Mouse (Mus musculus) layer of hippocampus, adult 2 months (tissue): ENCODE measurements around the gene Vamp1. TPM values are rescaled to one million over a fixed set of nuclear protein-coding genes. Genes with fewer than 3 reads are reported as not detected.
A peak's percentile ranks its signal among the peaks of the same experiment; 100 is the strongest.

ENCODE experiments used
- DNase-seq, 2 experiments: peaks; one replicate each; pipeline ENCODE4 v3.0.0; 2022; ENCODE audit warnings: low spot score in 2 of 2
- H3K27ac ChIP-seq: fragments of 200-600 bp; 2 replicates; pipeline ENCODE4 v1.8.1; 2022
- H3K4me3 ChIP-seq: fragments of 200-600 bp; 2 replicates; pipeline ENCODE4 v1.8.1; 2022; ENCODE audit warnings: mild to moderate bottlenecking
- CTCF ChIP-seq: fragments of 200-600 bp; conservative IDR thresholded peaks from 2 replicates; pipeline ENCODE4 v1.8.1; 2022; ENCODE audit warnings: antibody characterized with exemption, mild to moderate bottlenecking, moderate library complexity
- total RNA-seq, 2 experiments: library from RNA; stranded (reverse); gene quantifications; 2 replicates each; pipeline ENCODE4 v1.2.3; 2021

The Vamp1 gene
- total RNA-seq, 2 experiments from 2014 or later = 83.5 to 83.6 TPM

- Histone ChIP-seq H3K27ac (no peak overlapping the region), H3K4me3 (no peak overlapping the region)
- TF ChIP-seq CTCF = peak; percentile 94
- DNase-seq = peak; percentile 52 to 68
These were observed 3.6 kb downstream of the Vamp1 start for GRCm38 (mm10) chr6:125218963-125219362.

DNA sequence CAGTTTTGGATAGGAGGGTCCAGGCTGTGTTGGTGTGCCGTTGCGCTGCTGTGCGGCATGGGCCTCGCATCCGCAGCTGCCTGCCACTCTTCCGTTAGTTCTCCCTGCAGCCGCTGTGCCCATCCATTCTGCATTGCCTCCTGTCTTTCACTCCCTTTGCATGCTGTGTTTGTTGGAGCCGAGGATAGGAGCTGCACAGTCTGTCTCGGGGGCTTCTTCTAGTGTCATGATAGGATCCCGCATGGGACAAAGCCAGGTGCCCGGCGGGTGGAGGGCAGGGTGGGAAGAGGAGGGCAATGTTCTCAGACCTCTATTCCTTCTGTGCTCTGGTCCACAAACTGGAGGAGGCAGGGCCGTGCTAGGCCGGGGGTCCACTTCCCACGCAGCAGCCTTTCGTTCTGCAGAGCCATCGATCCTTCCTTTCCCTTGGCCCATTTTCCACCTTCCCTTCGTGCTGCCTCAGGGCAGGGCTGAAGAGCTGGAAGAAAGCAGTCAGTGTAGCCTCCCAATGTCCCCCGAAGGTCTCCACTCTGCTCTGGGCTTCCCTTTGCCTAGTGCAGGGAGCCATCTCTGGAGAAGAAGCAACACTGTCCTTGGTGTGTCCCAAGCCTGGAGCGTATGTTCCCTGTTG is 5.9 kb downstream of the Vamp1 start:
- no peak for TF ChIP-seq CTCF
- H3K27ac ChIP-seq = no peak overlapping the region
- H3K4me3 ChIP-seq = no peak overlapping the region
- no peak for DNase-seq

- Histone ChIP-seq H3K27ac (no peak overlapping the region), H3K4me3 (no peak overlapping the region)
- DNase-seq = no peak
- no peak for TF ChIP-seq CTCF
These were observed 6.8 kb downstream of the Vamp1 start for GRCm38 (mm10) chr6:125222146-125222545.

- no peak for DNase-seq
- TF ChIP-seq CTCF = no peak
- no peak overlapping the region for H3K4me3 ChIP-seq
- no peak overlapping the region for H3K27ac ChIP-seq
These were observed 7.2 kb downstream of the Vamp1 start for GRCm38 (mm10) chr6:125222577-125222976.

DNA sequence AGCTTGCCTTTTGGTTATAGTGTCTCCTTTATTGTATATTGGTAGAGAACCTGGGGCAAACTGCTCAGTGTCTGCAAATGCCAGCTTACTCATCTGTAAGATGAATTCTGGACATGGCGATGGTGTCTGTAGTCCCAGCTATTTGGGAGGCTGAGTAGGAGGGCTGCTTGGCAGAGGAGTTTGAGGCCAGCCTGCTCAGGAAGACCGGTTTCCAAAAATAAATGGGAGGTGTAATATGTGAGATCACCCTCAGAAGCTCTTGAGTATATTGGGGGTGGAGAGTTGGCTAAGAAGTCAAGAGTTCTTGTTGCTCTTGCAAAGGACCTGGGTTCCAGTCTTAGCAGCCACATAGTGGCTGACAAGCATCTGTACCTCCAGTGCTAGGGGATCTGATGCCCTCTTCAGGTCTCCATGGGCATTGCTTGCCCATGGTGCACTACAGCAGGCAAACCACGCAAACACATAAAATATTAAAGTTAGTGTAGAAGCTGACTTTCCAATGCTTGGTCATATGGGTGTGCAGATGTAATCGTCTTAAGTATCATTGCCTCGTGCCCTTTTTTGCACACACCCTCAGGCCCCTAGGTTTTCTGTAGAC is 10.3 kb downstream of the Vamp1 start:
- Histone ChIP-seq H3K27ac (no peak overlapping the region), H3K4me3 (no peak overlapping the region)
- no peak for DNase-seq
- peak; percentile 77 for TF ChIP-seq CTCF

- no peak for DNase-seq
- H3K4me3 ChIP-seq = no peak overlapping the region
- H3K27ac ChIP-seq = peak overlapping the region; percentile 90; the same call in 1 of the 2 replicates
- no peak for TF ChIP-seq CTCF
These were observed 15.2 kb downstream of the Vamp1 start for GRCm38 (mm10) chr6:125230571-125230970.

DNA sequence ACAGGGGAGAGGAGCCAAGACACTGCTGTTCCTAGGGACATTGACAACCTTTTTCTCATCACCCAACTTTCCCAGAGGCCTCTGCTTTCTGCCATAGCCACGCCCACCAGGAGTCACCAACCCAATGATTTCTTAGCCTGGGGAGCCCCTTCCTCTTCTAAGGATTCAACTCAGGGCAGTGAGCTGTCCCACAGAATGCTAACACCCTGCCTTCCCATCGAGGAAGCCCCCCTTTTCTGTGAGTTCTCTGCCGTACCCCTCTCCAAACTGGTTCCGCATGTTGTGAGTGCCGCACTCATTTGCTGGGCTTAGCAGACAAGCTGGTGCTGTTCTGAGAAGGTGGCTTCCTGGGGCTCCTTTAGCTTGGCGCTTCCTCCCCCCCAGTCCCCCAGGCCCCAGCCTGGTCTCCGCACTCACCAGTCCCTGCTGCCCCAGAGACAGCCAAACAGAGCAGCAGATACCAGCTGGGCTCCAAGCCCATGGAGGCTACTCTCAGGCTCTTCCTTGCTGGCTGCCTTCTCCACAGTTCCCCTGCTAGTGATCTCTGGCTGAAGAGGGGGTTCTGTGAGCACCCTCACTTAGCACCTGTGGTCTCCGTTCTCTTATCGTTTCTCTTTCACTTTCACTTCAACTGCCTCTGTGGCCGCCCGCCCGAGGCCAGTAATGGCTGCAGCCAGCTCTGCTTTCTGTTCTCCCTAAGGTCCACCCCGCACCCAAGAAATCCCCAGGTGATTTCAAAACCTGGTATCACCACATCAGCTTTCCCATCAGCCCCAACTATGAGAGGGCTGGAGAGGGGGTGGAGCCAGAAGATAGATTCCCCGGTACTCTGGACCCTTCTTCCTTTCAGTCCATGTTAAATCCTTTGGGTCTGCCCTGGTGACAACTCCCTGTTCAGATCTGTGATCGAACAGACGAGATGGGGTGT is 16.0 kb downstream of the Vamp1 start, which contains the start of gene Tapbpl:
Gene Tapbpl, minus strand, starts transcription at position 744 of the 928 bp plus-strand sequence.
- Histone ChIP-seq H3K4me3 (peak within 1 kb of the TSS; percentile 69), H3K27ac (peak within 1 kb of the TSS; percentile 90)
- DNase-seq = peak in 1 of 2 experiments; percentile 51
- TF ChIP-seq CTCF = no peak

DNA sequence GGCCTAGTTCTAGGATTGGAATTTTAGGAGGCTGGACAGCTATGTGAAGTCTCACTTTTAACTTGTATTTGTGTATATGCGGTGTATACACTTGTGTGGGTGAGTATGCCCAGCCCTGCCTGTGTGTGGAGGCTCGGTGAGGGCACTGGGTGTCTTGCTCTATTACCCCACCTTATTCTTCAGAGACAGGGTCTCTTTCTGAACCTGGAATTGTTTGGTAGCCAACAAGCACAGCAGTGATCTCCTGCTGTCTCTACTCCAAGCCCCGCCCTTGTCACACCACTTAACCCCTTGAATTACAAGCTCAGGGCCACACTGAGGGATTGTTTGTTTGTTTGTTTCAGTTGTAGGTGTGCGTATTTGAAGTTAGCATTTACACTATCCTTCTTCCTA is 16.7 kb downstream of the Vamp1 start:
- peak overlapping the region; percentile 69 for H3K4me3 ChIP-seq
- no peak for DNase-seq
- TF ChIP-seq CTCF = no peak
- H3K27ac ChIP-seq = peak overlapping the region; percentile 90

GRCm38 (mm10) chr6:125232516-125232915 is 17.2 kb downstream of the Vamp1 start:
- no peak overlapping the region for H3K27ac ChIP-seq
- H3K4me3 ChIP-seq = no peak overlapping the region
- TF ChIP-seq CTCF = no peak
- DNase-seq = no peak

DNA sequence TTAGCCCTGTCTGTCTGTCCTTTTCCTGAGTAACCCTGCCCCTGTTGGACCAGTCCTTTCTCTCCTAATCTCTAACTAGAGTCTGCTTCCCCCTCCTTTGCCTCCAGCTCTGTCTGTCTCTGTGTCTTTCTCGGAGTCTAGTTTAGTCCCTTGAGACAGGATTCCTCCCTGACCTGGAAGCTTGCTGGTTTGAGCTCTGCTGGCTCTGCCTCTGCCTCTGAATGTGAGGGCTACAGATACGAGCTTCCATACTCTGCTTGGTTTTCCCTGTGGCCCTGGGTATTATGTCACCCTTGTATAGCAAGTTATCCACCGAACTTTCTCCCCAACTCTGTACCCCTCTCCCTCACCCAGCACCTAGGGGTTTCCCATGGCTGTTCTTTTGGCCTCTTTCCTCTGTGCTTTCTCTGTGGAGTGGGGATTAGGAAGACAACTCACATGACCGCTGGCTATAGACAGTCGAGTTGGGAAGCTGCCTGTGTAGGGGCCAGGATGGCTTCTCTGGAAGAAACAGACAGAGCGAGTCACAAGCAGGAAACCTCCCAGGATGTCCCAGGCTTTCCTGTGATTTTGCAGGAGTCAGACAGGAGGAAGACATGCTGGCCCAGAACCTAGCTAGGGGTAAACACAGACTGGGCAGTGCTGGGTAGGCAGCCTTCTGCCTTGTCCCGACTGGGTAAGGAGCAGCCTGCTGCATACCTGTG is 18.6 kb downstream of the Vamp1 start:
- H3K4me3 ChIP-seq = no peak overlapping the region
- no peak for DNase-seq
- no peak overlapping the region for H3K27ac ChIP-seq
- TF ChIP-seq CTCF = no peak

GRCm38 (mm10) chr6:125234520-125234828 is 19.1 kb downstream of the Vamp1 start:
- Histone ChIP-seq H3K27ac (no peak overlapping the region), H3K4me3 (no peak overlapping the region)
- no peak for TF ChIP-seq CTCF
- no peak for DNase-seq

DNA sequence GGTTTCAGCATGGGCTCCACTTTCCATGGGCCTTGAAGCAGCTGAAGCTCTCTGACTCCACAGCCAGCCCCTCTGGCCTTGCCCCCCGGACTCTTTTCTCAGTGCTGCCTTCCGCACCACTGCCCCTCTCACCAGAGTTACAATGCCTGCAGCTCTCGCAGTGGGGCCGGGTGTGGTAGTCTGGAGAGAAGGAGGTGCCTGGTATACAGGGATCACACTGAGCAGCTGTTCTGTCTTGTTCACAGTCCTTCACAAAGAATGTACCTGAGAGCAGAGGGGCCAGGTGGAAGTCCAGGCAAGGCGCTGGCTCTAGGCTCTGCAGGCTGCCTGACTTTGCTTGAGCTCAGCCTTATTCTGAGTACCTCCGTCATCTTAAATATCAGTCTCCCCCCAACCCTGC is 21.0 kb downstream of the Vamp1 start:
- Histone ChIP-seq H3K4me3 (no peak overlapping the region), H3K27ac (no peak overlapping the region)
- no peak for TF ChIP-seq CTCF
- DNase-seq = no peak

DNA sequence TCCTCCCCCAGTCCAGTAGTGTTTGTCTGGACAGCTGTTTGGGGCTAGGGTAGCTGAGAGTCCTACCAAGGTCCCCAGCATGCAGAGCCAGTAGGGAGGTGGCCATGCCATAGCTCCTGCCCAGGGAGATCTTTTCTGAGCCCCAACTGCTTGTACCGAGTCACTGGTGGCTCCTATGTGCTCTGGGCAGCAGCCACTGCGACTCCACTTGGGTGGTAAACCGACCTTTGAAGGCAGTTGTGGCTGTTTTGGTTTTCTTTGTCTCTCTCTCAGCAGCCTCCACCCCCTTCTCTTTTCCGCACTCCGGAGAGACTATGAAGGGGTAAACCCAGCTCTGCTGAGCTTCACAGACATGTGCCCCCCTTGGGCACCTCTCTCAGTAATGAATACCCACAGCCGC is 21.4 kb downstream of the Vamp1 start, which contains the start of gene Cd27:
Gene Cd27, minus strand, starts transcription at position 229 of the 400 bp plus-strand sequence.
- Histone ChIP-seq H3K27ac (no peak within 1 kb of the TSS), H3K4me3 (no peak within 1 kb of the TSS)
- DNase-seq = no peak
- TF ChIP-seq CTCF = no peak
